Mouse (Mus musculus) left cerebral cortex, adult 18-20 months (tissue): Measurements from ENCODE around the gene Ablim1. TPM values are rescaled to one million over a fixed set of nuclear protein-coding genes. Genes with fewer than 3 reads are reported as not detected.

Experiments used
- DNase-seq, 2 experiments: peaks; one replicate each; pipeline ENCODE4 v3.0.0; 2021 to 2022; ENCODE audit warnings: low spot score in 2 of 2, mixed read lengths in 1 of 2
- total RNA-seq, 2 experiments: library from RNA; stranded (reverse); gene quantifications; 2 replicates each; pipeline ENCODE4 v1.2.3; 2021

The Ablim1 gene
- total RNA-seq, 2 experiments from 2014 or later = 115 to 119 TPM

DNA sequence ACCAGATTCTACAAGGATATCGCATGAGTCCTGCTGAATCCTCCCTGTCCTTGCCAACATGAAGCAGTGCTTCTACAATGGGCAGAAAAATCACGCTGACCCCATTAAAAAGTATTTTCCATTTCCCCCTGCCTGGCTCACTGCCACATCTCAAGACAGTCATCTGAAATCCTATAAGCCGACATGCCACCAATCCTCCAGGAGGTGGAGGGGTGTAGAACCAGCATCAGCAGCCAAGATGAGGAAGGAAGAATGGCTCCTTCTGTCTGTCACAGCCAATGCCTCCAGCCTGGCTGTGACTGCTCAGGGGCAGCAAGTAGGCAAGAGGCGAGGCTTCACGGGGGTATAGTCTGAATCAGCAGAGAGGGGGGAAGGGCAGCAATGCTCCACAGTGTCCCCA is 47.2 kb downstream of the Ablim1 start:
- DNase-seq = no peak

DNA sequence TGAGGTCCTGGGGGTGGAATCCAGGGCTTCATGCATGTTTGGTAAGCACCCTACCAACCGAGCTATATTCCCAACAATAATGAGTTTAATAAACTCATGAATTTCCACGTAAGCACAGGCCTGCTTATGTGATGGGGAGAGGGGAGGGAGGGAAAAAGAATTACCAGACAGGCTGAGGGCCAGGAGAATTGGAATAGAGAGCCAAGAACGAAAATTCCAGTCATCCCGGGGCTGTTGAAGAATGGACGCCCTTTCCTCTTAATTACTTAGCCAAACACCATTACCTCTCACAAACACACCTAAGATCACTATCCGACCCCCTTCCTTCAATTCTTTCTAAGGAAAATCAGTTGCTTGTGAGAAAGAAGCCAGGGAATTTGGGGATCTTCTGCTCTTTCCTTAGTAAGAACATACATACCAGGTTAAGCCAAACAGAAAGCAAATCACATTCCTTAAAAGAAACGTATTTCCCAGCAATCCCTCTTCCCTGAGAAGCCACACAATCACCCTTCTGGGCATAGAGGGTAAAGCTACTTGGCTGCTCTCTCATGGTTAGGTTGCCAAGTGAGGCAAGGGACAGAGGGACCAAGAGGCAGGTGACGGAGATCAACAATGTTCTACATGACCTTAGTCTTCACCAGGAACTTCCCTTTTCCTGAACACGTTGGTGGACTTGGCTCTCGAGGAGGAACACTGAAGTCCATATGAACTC is 48.2 kb downstream of the Ablim1 start:
- DNase-seq = no peak

DNA sequence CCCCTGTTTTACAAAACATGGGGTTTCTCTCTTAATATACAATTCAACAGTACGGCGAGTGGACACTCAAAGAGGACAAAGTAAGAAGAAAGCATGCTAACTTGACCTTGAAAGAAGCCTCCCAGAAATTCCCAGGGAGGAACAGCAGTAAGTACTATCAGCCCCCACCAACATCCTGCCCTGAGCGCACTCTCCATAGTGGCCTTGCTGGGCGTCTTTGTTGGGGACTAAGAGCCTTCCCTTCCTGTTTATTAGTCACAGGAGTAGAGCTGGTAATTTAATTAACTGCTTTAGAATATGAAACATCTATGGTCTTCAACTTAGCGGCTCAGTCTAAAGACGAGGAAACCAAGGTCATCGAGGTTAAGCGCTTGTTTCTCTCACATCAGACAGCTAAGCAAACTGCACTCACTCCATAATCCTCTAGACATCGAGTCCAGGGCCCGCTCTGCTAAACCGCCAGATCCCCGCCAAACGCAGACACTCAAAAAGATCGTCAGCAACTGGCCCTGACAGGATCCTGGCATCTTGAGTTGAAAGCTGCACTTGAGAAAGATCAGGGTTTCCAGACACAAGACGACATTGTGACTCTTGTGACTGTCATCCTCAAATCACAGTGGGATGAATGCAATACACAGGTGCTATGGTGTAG is 50.3 kb downstream of the Ablim1 start:
- no peak for DNase-seq

DNA sequence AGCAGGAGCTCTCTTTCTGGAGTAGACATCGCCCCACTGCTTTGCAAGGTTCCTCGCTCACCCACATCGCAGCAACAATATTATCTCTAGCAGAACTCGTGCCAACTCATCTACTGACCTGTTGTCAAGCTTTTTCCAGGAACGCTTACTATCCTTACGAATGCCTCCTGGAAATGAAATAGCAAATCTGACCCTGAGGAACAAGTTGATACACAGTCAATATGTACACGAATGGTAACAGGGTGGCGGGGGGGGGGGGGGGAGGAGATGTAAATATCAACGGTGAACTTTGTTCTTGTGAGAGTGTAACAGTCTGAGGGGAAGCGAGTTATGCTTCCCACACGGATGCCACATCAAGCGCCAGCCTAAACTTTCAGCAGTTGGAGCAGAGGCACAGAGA is 56.9 kb downstream of the Ablim1 start:
- no peak for DNase-seq

DNA sequence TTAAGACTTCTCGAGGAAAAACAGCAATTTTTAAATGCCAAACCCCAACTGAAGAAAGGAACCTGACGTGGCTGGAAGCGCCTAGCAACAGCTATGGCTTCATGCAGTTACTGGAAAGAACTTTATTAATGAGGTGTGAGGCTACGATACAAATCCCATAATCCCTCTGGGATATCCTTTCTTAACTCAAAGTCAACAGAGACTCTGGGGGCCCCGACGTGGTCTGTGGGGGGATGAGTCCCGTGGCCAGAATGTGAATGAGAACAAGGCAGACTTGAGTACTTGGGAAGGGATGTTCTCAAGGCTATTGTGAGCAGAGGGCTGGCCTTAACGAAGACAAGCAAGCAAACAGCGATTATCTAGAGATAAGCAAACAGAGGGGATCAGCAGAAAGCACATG is 58.1 kb downstream of the Ablim1 start:
- DNase-seq = no peak

DNA sequence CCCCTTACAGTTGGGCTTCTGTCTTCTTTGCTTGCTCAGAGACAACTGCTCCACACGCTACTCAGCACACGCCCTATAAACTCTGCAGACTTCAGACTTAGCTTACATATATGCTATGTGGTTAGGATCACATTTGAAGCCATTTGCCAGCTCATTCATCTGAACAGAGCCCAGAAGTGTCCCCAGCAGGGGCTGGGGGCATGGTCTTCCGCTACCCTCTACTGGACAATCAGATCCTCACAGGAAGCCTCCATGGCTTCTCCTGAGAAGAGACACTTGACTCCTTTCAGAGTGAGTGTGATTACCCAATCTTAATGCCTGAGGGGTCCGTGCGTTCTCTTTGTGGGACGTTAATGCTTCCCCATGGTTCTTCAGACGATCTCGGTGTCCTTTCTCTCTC is 59.6 kb downstream of the Ablim1 start:
- no peak for DNase-seq

DNA sequence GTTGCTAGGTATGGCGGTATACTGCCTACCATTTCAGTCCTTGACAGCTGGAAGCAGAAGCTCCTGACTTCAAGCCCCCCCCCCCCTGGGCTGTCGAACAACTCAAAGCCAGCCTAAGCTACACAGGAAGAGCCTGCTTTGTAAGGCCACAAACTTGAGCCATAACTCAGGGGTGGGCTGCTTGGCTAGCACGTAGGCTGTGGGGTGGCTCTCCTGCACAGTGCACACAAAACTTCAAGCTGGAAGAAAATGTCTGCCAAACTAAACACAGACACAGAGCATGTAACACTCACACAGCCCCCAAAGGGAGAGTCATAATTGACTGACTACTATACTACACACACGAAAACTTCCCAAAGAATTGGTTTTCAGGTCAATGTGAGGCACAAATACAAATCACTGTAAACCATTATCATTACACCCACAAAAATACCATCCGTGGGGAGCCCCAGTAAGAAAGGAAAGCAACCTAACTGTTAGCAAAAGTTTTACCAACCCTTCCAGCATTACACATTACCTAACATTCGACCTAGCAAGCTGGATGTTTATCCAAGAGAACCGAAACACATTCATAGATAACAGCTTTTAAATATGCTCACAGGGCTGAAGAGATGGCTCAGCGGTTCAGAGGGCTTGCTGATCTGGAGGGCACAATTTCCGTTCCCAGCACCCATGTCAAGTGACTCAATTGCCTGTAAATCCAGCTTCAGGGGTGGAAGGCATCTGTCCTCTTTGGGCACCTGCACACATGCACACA is 61.8 kb downstream of the Ablim1 start:
- no peak for DNase-seq

DNA sequence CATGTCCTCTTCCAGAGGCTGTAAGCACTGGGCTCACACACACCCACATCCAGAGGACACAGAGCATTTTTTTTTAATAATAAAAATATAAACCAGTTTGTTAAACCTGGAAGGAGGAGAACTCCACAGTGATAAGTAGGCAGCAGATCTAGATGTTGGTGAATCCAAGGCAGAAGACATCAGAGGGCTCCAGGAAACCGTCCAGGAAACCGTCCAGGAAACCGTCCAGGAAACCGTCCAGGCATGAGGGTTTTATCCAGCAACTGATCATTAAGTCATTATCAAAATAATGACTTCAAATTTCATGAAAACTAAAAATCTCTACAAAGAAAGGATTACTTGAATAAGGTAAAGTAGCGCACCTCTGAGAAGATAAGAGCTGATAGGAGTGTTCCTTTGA is 65.9 kb downstream of the Ablim1 start:
- no peak for DNase-seq

DNA sequence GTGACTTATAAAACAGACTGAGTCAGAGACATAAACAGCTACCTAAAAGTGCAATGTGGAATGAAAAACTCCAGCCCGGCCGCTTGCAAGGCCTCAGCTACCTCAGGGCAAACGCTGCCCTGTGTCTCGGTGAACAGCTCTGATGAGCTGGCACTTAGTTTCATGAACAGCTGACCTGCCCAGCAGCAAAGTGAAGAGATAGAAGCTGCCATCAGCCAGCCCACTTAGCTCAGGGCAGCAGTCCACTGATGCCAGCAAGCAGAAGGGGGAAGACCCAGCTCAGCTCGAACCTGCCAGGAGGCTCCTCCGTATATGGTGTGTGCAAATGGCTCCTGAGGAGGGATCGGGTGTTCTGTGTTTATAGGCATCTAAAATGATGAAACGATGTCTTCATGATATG is 67.5 kb downstream of the Ablim1 start:
- DNase-seq = no peak

DNA sequence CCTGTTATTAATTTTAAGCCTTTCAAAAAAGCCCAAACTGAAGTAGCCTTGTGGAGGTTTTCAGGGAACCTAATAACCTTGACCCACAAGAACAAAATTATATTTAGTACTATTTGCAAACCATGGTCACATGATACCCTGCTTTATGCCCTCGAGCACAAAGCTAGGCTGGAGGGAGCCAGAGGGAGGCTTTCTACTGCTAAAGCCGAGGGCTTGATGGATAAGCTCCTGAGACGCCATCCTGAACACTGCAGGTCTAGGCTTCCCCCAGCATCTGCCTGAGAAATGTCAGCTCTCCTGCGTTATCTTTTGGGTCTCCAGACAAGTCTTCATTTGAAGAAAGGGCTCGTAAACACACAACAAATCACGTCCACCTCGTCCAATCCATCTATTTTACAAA is 70.4 kb downstream of the Ablim1 start:
- DNase-seq = no peak

DNA sequence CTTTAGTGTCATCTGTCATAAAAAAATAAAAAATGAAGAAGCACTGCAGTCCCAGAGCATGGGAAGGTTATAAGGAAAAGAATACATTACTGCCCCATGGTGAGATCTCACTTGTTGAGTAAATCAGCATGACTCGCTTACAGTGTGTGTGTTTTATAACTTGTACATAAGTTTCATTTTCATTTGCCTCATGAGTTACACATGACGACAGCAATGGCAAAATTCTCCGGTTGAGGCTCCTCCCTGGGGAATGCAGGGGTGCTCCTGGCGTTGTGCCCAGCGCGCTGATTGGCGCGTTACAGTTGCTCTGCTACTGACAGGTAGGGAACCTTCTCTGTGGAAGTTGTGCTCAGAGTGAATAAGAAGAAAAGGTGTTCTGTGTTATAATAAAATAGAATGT is 71.1 kb downstream of the Ablim1 start:
- no peak for DNase-seq

DNA sequence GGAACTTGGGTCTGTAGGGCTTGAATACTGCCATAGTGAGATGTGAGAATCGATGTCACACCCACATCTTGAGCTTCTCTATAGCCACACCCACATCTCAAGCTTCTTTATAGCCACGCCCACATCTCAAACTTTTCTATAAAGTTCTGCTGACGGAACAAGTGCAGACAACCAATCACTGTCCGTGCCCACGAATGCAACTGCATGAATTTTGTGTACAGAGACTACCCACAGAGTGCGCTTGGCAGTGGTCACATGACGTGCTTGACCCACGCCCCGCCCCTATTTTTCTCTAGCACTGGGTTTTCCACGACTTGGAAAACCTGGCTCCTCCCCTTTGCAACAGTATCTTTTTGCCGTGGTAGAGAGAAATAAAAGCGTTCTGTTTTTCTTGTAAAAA is 71.5 kb downstream of the Ablim1 start:
- DNase-seq = no peak

DNA sequence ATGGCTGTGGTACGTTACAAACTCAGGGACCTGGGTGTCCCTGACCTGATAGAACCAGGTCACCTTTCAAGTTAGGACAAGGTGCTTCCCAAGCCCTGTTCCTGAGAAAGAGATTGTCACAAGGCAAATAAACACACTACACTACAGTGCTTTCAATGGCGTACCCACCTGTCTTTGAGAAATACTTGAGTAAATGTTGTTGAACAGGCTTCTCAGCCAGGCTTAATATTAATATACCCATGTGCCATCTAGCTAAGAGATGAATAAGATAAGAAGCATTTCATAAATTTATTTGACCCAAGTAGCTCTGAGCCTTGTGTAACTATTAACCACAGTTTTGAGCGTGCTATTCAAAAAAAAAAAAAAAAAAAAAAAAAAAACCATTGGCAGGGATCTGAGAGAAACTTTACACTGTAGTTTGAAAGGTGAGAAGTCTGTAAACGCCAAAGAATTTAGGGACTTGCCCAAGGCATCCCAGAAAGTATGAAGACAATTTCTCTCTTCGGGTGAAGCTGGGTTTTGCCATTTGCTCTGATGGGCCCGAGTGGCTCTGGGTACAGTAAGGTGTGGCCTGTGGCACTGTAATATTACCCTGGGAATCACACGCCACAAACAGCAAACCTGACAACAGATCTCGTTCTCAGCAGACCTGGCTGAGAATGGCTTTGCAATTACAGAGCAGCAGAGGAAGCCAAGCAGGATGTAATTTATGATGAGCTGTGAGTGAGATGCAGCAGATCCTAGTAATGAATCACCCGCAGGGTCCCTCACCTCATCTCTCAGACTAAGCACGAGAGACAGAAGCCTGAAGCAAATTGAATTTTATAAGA is 73.1 kb downstream of the Ablim1 start:
- no peak for DNase-seq

DNA sequence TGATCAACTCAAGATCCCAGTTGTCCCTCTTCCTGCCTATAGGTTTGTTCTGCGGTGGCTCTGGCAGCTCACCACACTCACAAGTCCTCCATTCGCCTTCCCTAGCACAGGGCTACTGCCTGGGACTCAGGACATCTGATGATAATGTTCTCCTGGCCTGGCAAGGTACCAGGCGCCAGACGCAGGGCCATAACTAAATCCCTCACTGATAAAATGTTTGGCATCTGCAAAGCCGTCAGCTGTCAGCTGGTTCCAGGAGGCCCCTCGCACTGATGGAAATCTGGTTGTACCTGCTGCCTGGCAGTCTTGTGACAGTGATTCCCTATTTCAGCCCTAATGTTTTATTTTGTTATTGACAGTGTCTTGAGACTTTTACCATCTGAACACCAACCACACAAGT is 74.5 kb downstream of the Ablim1 start:
- DNase-seq = no peak

DNA sequence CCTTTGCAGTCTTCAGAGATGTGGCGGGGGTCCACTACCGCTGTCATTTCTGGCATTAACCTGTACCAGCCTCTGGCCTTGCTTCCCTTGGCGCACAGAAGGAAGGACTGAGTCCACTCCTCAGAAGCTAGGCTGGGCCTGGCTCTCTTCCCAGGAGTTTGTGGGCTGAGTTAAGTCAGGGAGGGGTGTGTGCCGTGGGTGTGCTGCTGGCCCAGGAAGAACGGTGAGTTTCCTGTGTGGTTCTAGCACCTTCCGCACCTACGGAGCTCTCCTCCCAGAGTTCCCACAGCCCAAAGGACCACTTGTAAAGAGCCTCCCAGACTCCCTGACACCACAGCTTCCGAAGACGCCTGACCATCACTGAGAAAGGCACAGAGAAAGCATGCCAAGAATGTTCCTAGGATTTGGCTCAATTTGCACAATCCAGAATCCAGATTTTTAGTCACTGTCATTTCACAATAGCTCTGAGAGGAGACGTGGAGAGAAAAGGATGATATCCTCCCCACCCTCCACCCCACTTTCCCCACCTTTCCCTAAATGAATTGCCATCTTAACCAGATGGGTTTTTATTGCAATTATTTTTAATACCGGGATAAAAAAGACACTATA is 75.4 kb downstream of the Ablim1 start:
- peak; percentile 85 to 89 for DNase-seq

DNA sequence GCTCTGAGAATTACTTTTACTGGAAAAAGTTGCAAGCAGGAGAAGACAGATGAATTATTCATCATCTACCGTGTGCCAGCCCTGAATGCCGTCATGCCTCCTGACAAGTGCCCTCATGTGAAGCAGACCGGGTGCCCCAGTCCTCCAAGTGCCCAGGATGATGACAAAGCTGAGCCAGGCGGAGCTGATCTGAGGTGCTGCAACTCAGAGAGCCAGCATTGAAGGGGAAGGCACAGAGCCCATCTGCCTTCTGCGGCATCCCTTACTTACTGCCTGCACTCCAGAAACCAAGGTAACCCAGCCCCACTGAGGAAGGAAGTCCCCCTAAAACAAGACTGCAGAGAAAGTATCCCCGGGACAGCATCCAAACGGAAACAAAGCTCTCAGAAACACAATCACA is 76.3 kb downstream of the Ablim1 start:
- peak; percentile 41 to 49 for DNase-seq

DNA sequence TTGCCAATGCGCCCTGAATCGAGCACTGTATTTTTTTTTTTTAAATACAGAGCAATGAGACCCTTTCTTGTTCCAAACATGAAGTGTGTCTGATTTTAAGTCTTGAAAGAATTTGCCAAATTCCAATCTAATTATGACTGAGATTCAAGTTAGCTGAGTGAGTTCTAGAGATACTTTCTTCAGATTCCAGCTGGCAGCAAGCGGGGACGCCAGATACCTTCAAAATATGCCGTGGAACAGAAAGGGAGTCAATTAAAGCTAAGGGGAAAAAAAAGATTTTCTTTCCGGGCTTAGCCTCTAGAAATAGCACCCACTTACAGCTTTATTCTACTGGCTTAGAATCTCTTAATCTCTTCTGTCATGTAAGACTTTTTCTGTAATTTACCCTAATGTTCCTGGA is 77.2 kb downstream of the Ablim1 start:
- no peak for DNase-seq

DNA sequence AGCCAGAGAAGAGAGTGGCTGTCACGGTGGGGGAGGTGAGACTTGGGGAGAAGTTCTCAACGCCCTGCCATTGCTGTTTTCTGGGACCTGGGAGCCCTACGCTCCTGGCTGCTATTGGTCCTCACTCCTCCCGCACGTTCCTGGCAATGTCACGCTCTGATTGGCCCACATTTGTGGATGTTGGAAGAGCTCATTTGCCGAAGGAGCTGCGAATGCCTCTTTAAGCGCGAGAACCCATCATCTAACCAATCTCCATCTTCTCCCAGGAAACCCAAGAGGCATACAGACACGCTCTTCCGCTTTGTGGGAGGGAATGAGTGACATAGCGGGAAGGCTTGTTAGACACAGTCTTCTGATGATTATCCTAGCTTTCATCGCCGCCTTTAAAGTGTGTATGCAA is 78.1 kb downstream of the Ablim1 start:
- peak; percentile 43 to 61 for DNase-seq

DNA sequence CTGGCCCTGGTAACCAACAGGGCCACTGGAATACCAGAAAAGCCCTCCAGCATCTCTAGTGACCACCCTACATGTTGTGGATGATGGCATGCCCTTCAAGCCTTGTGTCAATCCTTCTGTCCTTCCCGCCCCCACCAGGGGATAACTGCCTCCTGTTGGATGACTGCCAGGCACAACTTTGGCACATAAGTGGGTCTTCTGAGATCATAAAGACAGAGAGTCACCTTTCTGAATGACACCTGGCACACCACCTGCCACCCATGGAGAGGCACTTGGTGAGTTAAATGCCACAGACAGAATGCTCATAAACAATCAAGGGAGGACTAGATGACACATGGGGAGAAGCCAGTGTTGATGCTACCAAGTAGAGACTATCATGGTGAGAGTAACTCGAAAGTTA is 78.8 kb downstream of the Ablim1 start:
- DNase-seq = no peak

DNA sequence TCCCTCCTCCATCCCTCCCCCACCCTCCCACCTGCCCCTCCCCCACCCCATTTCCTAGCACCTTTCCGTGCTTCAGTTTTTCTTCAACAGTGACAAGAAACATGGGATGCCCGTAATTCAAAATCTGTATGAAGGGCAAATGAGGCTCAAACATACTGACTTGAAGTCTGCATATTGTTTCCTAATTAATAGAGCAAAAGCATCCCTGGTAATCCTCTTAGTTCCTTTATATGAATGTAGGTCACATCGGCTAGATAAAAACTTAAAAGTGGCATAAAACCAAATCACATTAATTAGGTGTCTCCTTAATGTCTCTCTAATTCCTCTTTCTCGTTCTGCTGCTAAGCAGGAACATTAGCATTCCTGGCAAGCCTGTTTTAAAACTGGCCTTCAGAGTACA is 83.7 kb downstream of the Ablim1 start:
- no peak for DNase-seq

DNA sequence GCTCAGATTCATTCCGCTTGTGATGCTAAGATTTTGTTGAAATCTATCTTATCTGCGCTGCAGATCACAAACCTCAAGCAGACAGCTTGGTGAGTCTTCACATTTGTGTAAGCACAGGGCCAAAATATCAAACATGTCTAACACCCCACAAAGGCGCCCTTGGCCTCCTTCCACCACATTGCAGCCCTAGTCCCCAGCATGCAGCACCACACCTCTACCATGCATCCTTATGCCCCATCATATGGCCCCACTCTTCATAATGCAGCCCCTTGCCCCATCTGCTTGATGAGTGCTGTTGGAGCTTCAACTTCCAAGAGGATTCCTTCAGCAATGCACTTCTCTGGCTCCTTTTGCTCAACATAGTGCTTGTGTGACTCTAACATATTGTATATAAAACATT is 85.6 kb downstream of the Ablim1 start:
- DNase-seq = no peak
